Mouse (Mus musculus): Measurements from ENCODE around the gene Armc5.
A peak's percentile ranks its signal among the peaks of the same experiment; 100 is the strongest.

DNA sequence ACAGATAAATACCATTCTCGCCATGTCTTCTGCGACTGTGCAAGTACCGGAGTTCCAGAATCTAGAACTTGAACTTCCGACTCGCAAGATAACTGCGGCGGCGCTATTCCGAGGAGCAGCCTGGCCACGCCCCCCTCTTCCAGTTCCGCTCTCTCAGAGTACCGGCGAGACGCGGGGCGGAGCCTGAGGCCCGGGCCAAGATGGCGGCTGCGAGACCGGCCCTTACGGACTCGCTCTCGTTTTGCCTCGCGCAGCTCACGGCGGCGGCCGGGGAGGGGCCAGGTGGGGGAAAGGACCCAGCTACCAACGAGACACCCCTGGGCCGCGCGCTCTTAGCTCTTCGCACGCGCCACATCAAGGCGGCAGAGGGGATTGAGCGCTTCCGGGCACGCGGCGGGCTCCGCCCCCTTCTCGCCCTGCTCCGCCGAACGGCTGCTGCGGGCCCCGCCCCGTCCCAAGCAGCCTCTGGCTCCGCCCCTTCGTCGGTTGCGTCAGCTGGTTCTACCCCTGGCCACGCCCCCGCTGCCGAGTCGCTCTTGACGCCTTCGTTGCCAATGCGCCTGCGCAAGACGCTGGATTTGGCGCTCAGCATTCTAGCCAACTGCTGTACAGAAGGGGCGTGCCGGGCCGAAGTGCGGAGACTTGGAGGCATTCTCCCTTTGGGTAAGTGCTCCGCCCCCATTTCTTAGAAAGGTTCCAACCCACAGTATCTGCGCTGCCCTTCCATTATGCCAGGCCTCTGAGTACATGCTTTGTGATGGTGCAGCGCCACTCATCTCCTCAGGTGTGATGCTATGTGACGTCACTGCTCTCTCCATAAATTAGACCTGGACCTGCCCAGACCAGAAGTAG, 1.0 kb downstream of the Armc5 start, which contains the start of gene 9130023H24Rik:
- 0 out of 2 replicates have a peak, but pooled peaks have one; percentile 16 for TF ChIP-seq CTCF (IDR thresholded peaks at IDR 0.05; ENCODE audit: borderline replicate concordance, extremely low read depth, insufficient read depth, insufficient read length)
- TF ChIP-seq POLR2A (IDR thresholded peaks at IDR 0.05; ENCODE audit: borderline replicate concordance, extremely low read depth, insufficient read depth, insufficient read length, poor library complexity, severe bottlenecking): peak; percentile 78
